Mouse (Mus musculus) heart, embryonic 14.5 days (tissue): ENCODE measurements around the gene Tcte1. TPM values are rescaled to one million over a fixed set of nuclear protein-coding genes. Genes with fewer than 3 reads are reported as not detected.

Experiments used
- ATAC-seq: fragments of 200-750 bp; cut with Nextera tagmentation; 2 replicates; pipeline ENCODE4 v1.8.0; 2017; ENCODE audit warnings: low read depth, moderate TSS enrichment; ENCODE audit not compliant: insufficient number of reproducible peaks, insufficient read depth, low FRiP score
- H3K27ac ChIP-seq, 2 experiments: fragments of 200-500 bp in 1 of 2; fragments of 300-500 bp in 1 of 2; sonication (generic) in 1 of 2; replicated peaks in 1 of 2; 2 replicates each; pipeline ENCODE4 v1.5.1; 2012 to 2014; ENCODE audit warnings: low read depth in 2 of 2, low read length in 2 of 2, control low read depth in 1 of 2, mild to moderate bottlenecking in 1 of 2, mixed read lengths in 1 of 2; ENCODE audit not compliant: control insufficient read depth in 1 of 2, insufficient read depth in 1 of 2
- H3K27me3 ChIP-seq: fragments of 300-500 bp; sonication (generic); 2 replicates; pipeline ENCODE4 v1.6.1; 2014; ENCODE audit warnings: mild to moderate bottlenecking, low read length, control low read depth; ENCODE audit not compliant: control insufficient read depth, insufficient read depth
- H3K36me3 ChIP-seq: fragments of 300-500 bp; sonication (generic); 2 replicates; pipeline ENCODE4 v1.6.1; 2014; ENCODE audit warnings: mild to moderate bottlenecking, control low read depth, low read length, mixed read lengths; ENCODE audit not compliant: control insufficient read depth, insufficient read depth
- H3K4me1 ChIP-seq, 2 experiments: fragments of 200-500 bp in 1 of 2; fragments of 300-500 bp in 1 of 2; sonication (generic) in 1 of 2; 2 replicates each; pipeline ENCODE4 v1.6.1; 2012 to 2014; ENCODE audit warnings: low read length in 2 of 2, control low read depth in 1 of 2, mixed read lengths in 1 of 2; ENCODE audit not compliant: control insufficient read depth in 2 of 2, insufficient read depth in 2 of 2
- H3K4me2 ChIP-seq: fragments of 300-500 bp; sonication (generic); 2 replicates; pipeline ENCODE4 v1.6.1; 2014; ENCODE audit warnings: mild to moderate bottlenecking, low read length
- H3K4me3 ChIP-seq, 2 experiments: fragments of 200-500 bp in 1 of 2; fragments of 300-500 bp in 1 of 2; sonication (generic) in 1 of 2; 2 replicates each; pipeline ENCODE4 v1.5.1; 2012 to 2014; ENCODE audit warnings: low read length in 2 of 2, mild to moderate bottlenecking in 2 of 2, control low read depth in 1 of 2, low read depth in 1 of 2, moderate library complexity in 1 of 2; ENCODE audit not compliant: control insufficient read depth in 1 of 2, insufficient read depth in 1 of 2
- H3K9ac ChIP-seq: fragments of 300-500 bp; sonication (generic); 2 replicates; pipeline ENCODE4 v1.6.1; 2014; ENCODE audit warnings: mild to moderate bottlenecking, low read length
- H3K9me3 ChIP-seq: fragments of 300-500 bp; sonication (generic); 2 replicates; pipeline ENCODE4 v1.6.1; 2016; ENCODE audit warnings: low read length, control low read depth; ENCODE audit not compliant: control insufficient read depth
- WGBS: fragments of 180-500 bp; shearing (Covaris S2); extraction: QIAGEN DNeasy Blood & Tissue Kit; methylation state at CpG from one replicate; pipeline ENCODE4 v1.1.7; 2014; 5-methylcytosine and 5-hydroxymethylcytosine counted together
- polyA plus RNA-seq: library from polyadenylated mRNA; unstranded; fragments of >200 nt; fragmentation: Nextera tagmentation; extraction: Ambion mirVana; gene quantifications from 2 replicates; pipeline ENCODE4 v1.2.1, GENCODE M21; 2014

Tcte1 gene
- polyA plus RNA-seq, 1 experiment from 2014 or later, result 0.28 TPM

DNA sequence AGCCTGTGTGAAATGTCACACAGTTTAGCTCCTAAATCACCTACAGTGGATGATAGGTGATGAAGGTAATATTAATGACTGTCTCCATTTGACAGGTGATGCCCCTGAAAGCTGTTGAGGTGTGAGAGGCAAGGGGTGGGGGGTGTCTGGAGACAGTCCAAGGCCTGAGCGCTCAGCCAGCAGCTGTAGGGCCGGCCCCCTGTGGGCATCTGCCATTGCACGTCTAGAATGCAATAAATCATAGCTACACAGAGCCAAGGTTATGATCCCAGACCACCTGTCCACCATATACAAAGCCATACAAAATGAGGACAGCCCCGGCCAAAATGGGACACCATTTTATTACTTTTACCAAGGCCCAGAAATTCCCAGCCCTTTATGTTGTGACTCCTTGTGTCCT lies 1.7 kb downstream of the Tcte1 start:
- peaks cover 26% of the 10 kb centered on the region for H3K27me3 ChIP-seq

GRCm38 (mm10) chr17:45526571-45526970 lies 3.3 kb downstream of the Tcte1 start:
- Histone ChIP-seq H3K27ac (no peak overlapping the region), H3K27me3 (peaks cover 41% of the 10 kb centered on the region)

More for the DNA sequence above, 1.7 kb downstream of the Tcte1 start:
- ATAC-seq, result no peak
- Histone ChIP-seq H3K4me2 (no peak overlapping the region), H3K9ac (no peak overlapping the region), H3K36me3 (peaks cover 6% of the 10 kb centered on the region; the same call in 1 of the 2 replicates), H3K4me3 (no peak overlapping the region), H3K27ac (no peak overlapping the region), H3K4me1 (peaks cover 18 to 31% of the 10 kb centered on the region in 2 experiments), H3K9me3 (no peaks in the 10 kb centered on the region)
- WGBS, result 77% methylated on average over 4 of the region's 4 CpGs

DNA sequence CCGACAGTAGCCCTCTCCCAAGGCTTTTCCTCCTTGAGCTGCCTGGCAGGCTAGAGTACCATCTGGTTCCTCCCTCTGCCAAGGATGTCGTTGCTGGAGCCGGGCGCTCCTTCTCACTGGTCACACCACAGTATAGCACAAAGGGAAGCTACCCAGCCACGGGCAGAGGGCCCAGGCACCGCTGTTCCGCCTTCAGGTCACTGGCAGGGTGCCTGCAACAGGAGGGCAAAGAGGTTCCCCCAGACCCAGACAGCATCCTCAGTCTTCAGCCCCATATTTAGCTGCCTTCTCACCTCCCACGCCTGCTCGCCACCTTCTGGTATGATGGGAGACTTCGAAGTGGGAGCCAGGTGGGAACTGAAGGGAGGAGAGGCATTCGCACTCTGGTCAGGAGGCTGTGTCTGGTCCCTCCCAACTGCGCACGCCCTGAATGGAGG lies 7.1 kb downstream of the Tcte1 start:
- Histone ChIP-seq H3K36me3 (no peaks in the 10 kb centered on the region), H3K4me2 (no peak overlapping the region), H3K4me1 (peaks cover 2 to 7% of the 10 kb centered on the region in 2 experiments; a peak in 3 of 4 replicates), H3K9ac (no peak overlapping the region), H3K27me3 (peaks cover 59% of the 10 kb centered on the region), H3K9me3 (no peaks in the 10 kb centered on the region), H3K27ac (no peak overlapping the region), H3K4me3 (no peak overlapping the region)
- no peak for ATAC-seq
- WGBS, result 40% methylated on average over 13 of the region's 13 CpGs

More at GRCm38 (mm10) chr17:45526571-45526970, 3.3 kb downstream of the Tcte1 start:
- no peak overlapping the region for H3K9ac ChIP-seq
- no peaks in the 10 kb centered on the region for H3K9me3 ChIP-seq
- H3K4me3 ChIP-seq, result no peak overlapping the region
- H3K4me2 ChIP-seq, result 0 out of 2 replicates have a peak overlapping the region, but pooled peaks have one; percentile 21
- H3K4me1 ChIP-seq, result peaks cover 15 to 24% of the 10 kb centered on the region in 2 experiments
- peak; percentile 30; the same call in 1 of the 2 replicates for ATAC-seq
- WGBS, result 19% methylated on average over 5 of the region's 5 CpGs
- H3K36me3 ChIP-seq, result no peaks in the 10 kb centered on the region

DNA sequence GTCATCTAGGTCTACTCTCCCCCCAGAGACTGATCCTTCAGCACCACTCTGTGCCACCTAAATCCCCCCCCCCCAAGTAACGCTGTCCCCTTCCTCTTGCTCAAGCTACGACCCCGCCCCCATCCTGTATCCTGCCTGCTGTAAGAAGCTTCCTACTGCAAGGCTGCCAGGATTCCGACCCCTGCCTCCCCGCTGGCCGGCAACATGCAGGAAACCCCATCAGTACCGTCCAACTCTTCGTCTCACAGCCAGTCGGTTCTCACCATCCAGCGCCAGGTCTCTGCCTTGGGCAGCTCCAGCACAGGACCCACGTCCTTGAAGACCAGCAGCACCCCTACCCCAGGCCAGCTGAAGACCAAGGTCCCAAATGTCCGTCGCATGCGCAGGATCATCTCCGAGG lies 9.7 kb downstream of the Tcte1 start:
- no peak for ATAC-seq
- WGBS, result 45% methylated on average over 15 of the region's 15 CpGs
- Histone ChIP-seq H3K36me3 (no peaks in the 10 kb centered on the region), H3K9ac (no peak overlapping the region), H3K4me1 (no peaks in the 10 kb centered on the region), H3K9me3 (no peaks in the 10 kb centered on the region), H3K4me2 (no peak overlapping the region), H3K27ac (no peak overlapping the region), H3K4me3 (no peak overlapping the region), H3K27me3 (peaks cover 77% of the 10 kb centered on the region)

DNA sequence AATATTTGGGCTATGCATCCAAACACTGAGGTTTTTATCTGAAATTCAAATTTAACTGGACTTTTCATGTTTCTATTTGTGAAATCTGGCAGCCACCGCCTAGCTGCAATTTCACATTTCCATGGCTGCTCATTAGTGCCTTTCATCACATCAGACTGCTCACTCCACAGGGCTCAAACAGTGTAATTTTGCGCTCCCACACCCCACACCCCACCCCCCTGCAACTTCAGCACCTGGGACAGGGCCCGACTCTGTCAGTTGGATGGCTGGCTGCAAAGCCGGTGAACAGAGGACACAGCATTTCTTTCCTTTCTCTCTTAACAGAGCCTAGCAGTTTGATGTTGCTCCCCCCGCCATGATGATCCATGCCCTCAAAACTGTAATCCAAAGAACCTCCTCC lies 13.0 kb downstream of the Tcte1 start:
- no peaks in the 10 kb centered on the region for H3K36me3 ChIP-seq
- peaks cover 85% of the 10 kb centered on the region for H3K27me3 ChIP-seq
- H3K4me2 ChIP-seq, result no peak overlapping the region
- no peak overlapping the region for H3K27ac ChIP-seq
- no peaks in the 10 kb centered on the region for H3K4me1 ChIP-seq
- H3K9me3 ChIP-seq, result no peaks in the 10 kb centered on the region
- H3K4me3 ChIP-seq, result no peak overlapping the region
- 15% methylated on average over 5 of the region's 5 CpGs for WGBS
- H3K9ac ChIP-seq, result no peak overlapping the region
- no peak for ATAC-seq

DNA sequence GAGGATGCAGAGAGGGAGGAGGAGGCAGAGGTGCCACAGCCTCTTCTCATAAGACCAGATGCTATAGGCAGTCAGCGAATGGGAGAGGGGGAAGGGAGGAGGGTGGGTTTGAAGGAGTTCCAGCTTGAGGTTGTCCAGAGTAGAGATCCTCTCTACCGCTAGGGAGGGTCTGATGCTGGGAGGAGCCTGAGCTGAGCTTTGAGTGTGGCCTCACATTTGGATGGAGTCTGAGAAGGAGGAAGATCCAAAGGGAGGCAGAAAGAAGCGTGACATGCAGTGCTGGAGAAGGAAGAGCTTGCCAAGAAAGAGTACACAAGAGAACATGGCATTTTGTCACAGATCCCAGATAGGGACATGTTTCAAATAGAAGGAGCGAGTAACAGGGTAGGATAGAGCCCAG lies 15.2 kb downstream of the Tcte1 start:
- no peaks in the 10 kb centered on the region for H3K36me3 ChIP-seq
- no peak overlapping the region for H3K9ac ChIP-seq
- peaks cover 89% of the 10 kb centered on the region for H3K27me3 ChIP-seq
- H3K4me3 ChIP-seq, result no peak overlapping the region
- 50% methylated on average over 4 of the region's 4 CpGs for WGBS
- no peaks in the 10 kb centered on the region for H3K4me1 ChIP-seq
- no peak overlapping the region for H3K27ac ChIP-seq
- no peak overlapping the region for H3K4me2 ChIP-seq
- no peaks in the 10 kb centered on the region for H3K9me3 ChIP-seq
- no peak for ATAC-seq

DNA sequence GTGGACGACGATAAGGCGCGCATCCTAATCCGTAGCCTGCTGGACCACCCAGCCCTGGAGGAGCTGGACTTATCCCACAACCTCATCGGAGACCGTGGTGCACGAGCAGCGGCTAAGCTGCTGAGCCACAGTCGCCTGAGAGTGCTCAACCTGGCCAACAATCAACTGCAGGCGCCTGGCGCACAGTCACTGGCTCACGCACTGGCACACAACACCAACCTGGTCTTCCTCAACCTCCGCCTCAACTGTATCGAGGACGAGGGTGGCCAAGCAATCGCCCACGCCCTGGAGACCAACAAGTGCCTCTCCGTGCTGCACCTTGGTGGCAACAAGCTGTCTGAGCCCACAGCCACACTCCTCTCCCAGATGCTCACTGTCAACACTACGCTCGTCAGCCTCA lies 16.4 kb downstream of the Tcte1 start:
- Histone ChIP-seq H3K27ac (no peak overlapping the region), H3K27me3 (peaks cover 94% of the 10 kb centered on the region), H3K4me2 (no peak overlapping the region), H3K4me1 (peaks cover 0 to 5% of the 10 kb centered on the region in 2 experiments; a peak in 2 of 4 replicates), H3K36me3 (no peaks in the 10 kb centered on the region), H3K9ac (no peak overlapping the region), H3K9me3 (no peaks in the 10 kb centered on the region), H3K4me3 (no peak overlapping the region)
- 64% methylated on average over 21 of the region's 21 CpGs for WGBS
- no peak for ATAC-seq

DNA sequence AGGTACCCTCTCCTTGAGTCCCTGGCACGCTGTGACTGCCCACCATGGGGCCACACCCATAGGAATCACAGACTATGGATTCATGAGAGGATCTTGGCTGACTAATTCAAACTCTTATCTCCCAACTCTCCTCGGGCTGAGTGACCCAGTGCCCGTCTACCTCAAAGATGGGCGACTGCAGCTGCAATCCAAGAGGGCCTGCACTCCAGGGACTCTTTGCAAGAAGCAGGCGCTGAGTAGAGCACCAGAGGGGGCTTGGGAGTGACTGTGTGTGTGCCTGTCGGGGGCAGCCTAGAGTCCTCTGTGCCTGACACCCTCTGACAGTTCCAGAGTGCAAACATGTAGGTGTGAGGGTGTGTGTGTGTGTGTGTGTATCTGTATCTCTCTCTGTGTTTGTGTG lies 18.9 kb downstream of the Tcte1 start:
- WGBS, result 16% methylated on average over 6 of the region's 6 CpGs
- H3K27me3 ChIP-seq, result peaks cover 98% of the 10 kb centered on the region
- H3K27ac ChIP-seq, result no peak overlapping the region

More for the DNA sequence above, 18.9 kb downstream of the Tcte1 start:
- Histone ChIP-seq H3K9me3 (no peaks in the 10 kb centered on the region), H3K36me3 (no peaks in the 10 kb centered on the region), H3K9ac (no peak overlapping the region), H3K4me3 (no peak overlapping the region), H3K4me1 (peaks cover 0 to 14% of the 10 kb centered on the region in 2 experiments; a peak in 3 of 4 replicates), H3K4me2 (no peak overlapping the region)
- no peak for ATAC-seq
